Mouse (Mus musculus) ovary, adult 2 months (tissue): ENCODE results near the gene Nfs1. TPM values are rescaled to one million over a fixed set of nuclear protein-coding genes. Genes with fewer than 3 reads are reported as not detected.

Source experiments
- polyA plus RNA-seq: library from polyadenylated mRNA; depleted of rRNA; stranded (reverse); fragments of >200 nt; gene quantifications from 2 replicates; pipeline ENCODE4 v1.2.3, GENCODE M21; 2012; rRNA removed

The Nfs1 gene
- polyA plus RNA-seq, result 77.6 and 79.5 TPM in 2 replicates

DNA sequence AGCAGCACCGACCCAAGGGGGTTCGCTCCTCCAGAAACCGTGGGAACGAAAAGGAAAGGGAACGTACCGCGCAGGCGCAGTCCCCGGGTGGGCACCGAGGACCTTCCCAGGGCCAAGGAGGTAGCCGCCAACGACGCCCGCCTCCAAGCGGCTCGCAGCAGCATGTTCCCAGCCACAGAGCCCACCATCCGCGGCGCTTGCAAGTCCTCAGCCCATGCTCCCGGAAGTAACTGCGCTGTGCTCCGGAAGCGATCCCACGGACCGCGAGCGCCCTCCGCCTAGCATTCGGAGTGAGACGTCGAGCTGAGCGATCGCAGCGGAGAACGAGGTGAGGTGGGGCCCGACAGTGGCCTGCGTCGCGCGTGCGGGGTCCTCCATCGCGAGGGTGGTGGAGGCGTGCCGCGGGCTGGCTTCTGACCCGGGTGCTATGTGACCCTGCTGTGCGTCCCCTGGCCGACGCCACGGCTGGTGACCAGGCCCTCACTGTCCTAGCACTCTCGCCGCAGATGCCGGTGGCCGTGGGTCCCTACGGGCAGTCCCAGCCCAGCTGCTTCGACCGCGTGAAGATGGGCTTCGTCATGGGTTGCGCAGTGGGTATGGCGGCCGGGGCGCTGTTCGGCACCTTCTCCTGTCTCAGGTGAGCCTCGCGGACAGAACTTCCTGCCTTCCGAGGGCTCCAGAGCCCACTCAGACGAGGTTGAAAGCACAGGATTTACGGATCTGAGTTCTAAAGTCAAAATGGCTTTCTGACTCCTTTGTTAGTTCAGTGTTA, at the start of gene Nfs1, which contains the start of gene Romo1:
TSS of gene Nfs1 (minus strand) at position 234 of the 772 bp plus-strand sequence.
TSS of gene Romo1 (plus strand) at position 87 of the 772 bp plus-strand sequence.

DNA sequence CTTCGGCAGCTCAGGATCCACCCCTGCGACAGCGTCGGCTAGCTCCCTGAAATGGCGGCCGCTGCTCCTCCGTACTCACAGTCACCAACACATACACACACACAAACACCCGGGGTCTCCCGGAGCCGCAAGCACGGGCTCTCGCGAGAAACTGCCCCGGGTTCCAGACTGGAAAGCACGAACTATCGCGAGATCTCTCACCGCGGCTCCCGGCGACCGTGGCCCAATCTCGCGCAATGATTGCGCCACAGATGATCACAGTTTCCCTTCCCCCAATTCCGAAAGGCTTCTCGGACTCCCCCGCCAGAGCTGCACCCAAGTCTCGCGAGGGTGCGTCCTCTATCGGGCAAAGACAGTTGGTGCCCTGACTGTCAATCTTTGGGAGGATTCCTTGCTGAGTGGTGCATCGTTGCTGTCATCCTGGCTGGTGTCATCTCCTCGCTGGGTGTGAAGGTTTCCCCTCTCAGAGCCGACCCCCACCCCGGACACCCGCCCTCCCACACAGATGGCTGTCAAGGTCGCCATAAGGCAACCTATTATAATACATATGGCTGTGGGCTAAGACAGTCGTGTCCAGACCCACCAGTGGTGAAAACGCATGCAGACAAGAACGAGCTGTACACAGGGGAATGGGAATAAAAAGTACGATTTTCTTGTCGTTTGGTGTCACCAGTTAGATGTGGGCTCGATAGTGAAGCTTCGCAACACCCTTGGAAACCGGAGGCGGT, 36.3 kb upstream of the Nfs1 start, which contains the start of gene Rbm39:
TSS of gene Rbm39 (minus strand) at position 145 of the 728 bp plus-strand sequence.

DNA sequence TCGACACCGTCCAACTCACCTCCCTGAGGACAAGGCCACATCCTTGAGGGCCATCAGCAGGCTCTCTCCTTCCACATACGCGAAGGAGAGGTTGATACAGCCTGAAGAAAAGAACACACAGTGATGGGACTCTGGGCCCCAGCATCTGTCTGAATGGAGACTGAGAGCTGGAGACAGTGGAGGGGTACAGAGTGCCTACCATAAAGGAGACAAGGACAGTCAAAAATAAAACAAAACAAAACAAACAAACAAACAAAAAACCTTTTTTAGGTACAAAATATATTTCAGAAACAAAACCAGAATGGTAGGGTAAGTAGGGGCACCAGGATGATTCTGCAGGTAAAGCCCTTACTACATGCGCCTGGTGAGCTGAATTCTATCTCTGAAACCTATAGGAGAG, 17.0 kb downstream of the Nfs1 start, which contains the start of gene Gm28036:
TSS of gene Gm28036 (minus strand) at position 101 of the 400 bp plus-strand sequence.

DNA sequence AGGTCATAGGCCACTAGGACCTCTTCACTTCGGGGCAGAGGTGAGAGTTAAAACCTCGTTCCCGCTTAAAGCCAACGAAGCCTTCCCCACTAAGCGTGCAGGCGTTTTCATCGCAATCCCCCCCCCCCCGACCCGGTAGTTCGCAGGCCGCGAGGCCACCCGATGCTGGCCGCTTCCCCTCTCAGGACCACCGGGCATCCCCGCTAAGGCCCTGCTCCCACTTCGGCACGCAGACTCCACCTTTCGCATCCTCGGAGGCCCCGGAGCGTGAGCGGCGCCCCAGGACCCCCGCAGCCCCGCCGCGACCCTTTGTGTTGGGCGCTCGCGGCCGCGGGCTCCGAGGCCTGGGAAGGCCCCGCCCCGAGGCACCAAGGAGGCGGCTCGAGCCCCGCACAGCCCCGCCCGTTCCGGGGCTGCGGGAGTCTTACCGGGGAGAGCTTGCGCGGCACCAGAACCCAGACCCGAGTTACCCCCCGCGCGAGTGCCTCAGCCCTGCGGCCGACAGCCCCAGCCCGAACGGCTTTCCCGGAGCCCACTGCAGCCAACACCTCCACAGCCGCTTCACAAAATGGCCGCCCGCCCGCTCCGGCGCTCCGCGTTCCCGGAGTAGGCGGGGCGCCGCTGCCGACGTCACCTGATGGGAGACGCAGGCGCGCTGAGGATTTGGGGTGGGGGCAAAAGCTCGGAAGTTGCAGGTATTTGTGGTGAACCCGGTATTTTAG, 32.5 kb downstream of the Nfs1 start, which contains the start of the genes Cpne1 and Rbm12:
TSS of gene Cpne1 (minus strand) at position 608 of the 722 bp plus-strand sequence.
TSS of gene Rbm12 (minus strand) at position 621 of the 722 bp plus-strand sequence.

Other genes starting within 250 kb of the Nfs1 start
- 16.7 and 23.2 TPM in 2 replicates for gene Uqcc1, start 213.9 kb downstream of the Nfs1 start, polyA plus RNA-seq
- not detected in 2 replicates for gene Gm15557, start 203.5 kb downstream of the Nfs1 start, polyA plus RNA-seq
- 0.85 and 0.87 TPM in 2 replicates for gene Gdf5, start 198.8 kb downstream of the Nfs1 start, polyA plus RNA-seq
- 12.7 and 14.5 TPM in 2 replicates for gene Cep250, start 187.7 kb downstream of the Nfs1 start, polyA plus RNA-seq
- 1.3 and 1.9 TPM in 2 replicates for gene 6430550D23Rik, start 136.2 kb downstream of the Nfs1 start, polyA plus RNA-seq
- 340 and 531 TPM in 2 replicates for gene Ergic3, start 136.1 kb downstream of the Nfs1 start, polyA plus RNA-seq
- 0.69 and 2.6 TPM in 2 replicates for gene Fer1l4, start 91.2 kb downstream of the Nfs1 start, polyA plus RNA-seq
- 3.5 and 4.3 TPM in 2 replicates for gene Spag4, start 79.0 kb downstream of the Nfs1 start, polyA plus RNA-seq
- 100 and 120 TPM in 2 replicates for gene Cpne1, start 32.2 kb downstream of the Nfs1 start, polyA plus RNA-seq
- 7.3 and 30.1 TPM in 2 replicates for gene Rbm12, start 32.2 kb downstream of the Nfs1 start, polyA plus RNA-seq
- 0.69 and 1.3 TPM in 2 replicates for gene Gm28036, start 17.1 kb downstream of the Nfs1 start, polyA plus RNA-seq
- gene Romo1, start 147 bp downstream of the Nfs1 start, polyA plus RNA-seq, result 334 and 385 TPM in 2 replicates
- gene Rbm39, start 36.1 kb upstream of the Nfs1 start, polyA plus RNA-seq, result 64.9 and 70.8 TPM in 2 replicates
- 29.2 and 32.2 TPM in 2 replicates for gene Phf20, start 52.3 kb upstream of the Nfs1 start, polyA plus RNA-seq
- gene Cnbd2, start 168.1 kb upstream of the Nfs1 start, polyA plus RNA-seq, result 1.2 and 1.5 TPM in 2 replicates
- 289 and 408 TPM in 2 replicates for gene Scand1, start 168.5 kb upstream of the Nfs1 start, polyA plus RNA-seq